Mouse (Mus musculus) embryonic facial prominence, embryonic 14.5 days (tissue): ENCODE results near the gene Olfr1066. TPM values are rescaled to one million over a fixed set of nuclear protein-coding genes. Genes with fewer than 3 reads are reported as not detected.
"Not testable (repeated sequence)": the region's sequence is repeated elsewhere in the genome, so short reads cannot be mapped to it uniquely, and the experiment has no call there.

Source experiments
- ATAC-seq: fragments of 200-750 bp; cut with Nextera tagmentation; 2 replicates; pipeline ENCODE4 v1.8.0; 2017; ENCODE audit warnings: low read depth, moderate number of reproducible peaks, moderate TSS enrichment
- DNase-seq: peaks from one replicate; pipeline ENCODE4 v3.0.0-alpha.2; 2015; ENCODE audit warnings: low spot score
- H3K27ac ChIP-seq: fragments of 300-500 bp; sonication (generic); replicated peaks from 2 replicates; pipeline ENCODE4 v1.5.1; 2014; ENCODE audit warnings: low read depth, mild to moderate bottlenecking, low read length, moderate library complexity
- H3K27me3 ChIP-seq: fragments of 300-500 bp; sonication (generic); replicated peaks from 2 replicates; pipeline ENCODE4 v1.6.1; 2014; ENCODE audit warnings: low read length; ENCODE audit not compliant: control insufficient read depth, insufficient read depth
- H3K36me3 ChIP-seq: fragments of 300-500 bp; sonication (generic); 2 replicates; pipeline ENCODE4 v1.6.1; 2014; ENCODE audit warnings: low read length, mixed read lengths; ENCODE audit not compliant: control insufficient read depth, insufficient read depth
- H3K4me1 ChIP-seq: fragments of 300-500 bp; sonication (generic); 2 replicates; pipeline ENCODE4 v1.6.1; 2014; ENCODE audit warnings: antibody characterized with exemption, low read length; ENCODE audit not compliant: control insufficient read depth, insufficient read depth
- H3K4me2 ChIP-seq: fragments of 300-500 bp; sonication (generic); 2 replicates; pipeline ENCODE4 v1.6.1; 2014; ENCODE audit warnings: low read depth, mild to moderate bottlenecking, low read length, moderate library complexity, mixed read lengths
- H3K4me3 ChIP-seq: fragments of 300-500 bp; sonication (generic); 2 replicates; pipeline ENCODE4 v1.5.1; 2014; ENCODE audit warnings: low read depth, mild to moderate bottlenecking, low read length
- H3K9ac ChIP-seq: fragments of 300-500 bp; sonication (generic); 2 replicates; pipeline ENCODE4 v1.6.1; 2014; ENCODE audit warnings: low read depth, mild to moderate bottlenecking, low read length, moderate library complexity, mixed read lengths
- H3K9me3 ChIP-seq: fragments of 300-500 bp; sonication (generic); 2 replicates; pipeline ENCODE4 v1.6.1; 2016; ENCODE audit warnings: low read length; ENCODE audit not compliant: control insufficient read depth
- WGBS: fragments of 180-500 bp; shearing (Covaris S2); extraction: QIAGEN DNeasy Blood & Tissue Kit; methylation state at CpG from one replicate; pipeline ENCODE4 v1.1.7; 2014; 5-methylcytosine and 5-hydroxymethylcytosine counted together
- polyA plus RNA-seq: library from polyadenylated mRNA; unstranded; fragments of >200 nt; fragmentation: Nextera tagmentation; extraction: Ambion mirVana; gene quantifications from 2 replicates; pipeline ENCODE4 v1.2.1, GENCODE M21; 2014

The Olfr1066 gene
- polyA plus RNA-seq, result not detected in 2 replicates

- no peak within 1 kb of the TSS for H3K27ac ChIP-seq
- no peaks in the 10 kb centered on the region for H3K36me3 ChIP-seq
- 73% methylated on average over 1 of the region's 1 CpGs for WGBS
- H3K4me1 ChIP-seq, result no peaks in the 10 kb centered on the region
- H3K4me3 ChIP-seq, result no peak within 1 kb of the TSS
- no peaks in the 10 kb centered on the region for H3K27me3 ChIP-seq
- DNase-seq, result no peak
- no peaks in the 10 kb centered on the region for H3K9me3 ChIP-seq
- ATAC-seq, result no peak
- H3K9ac ChIP-seq, result no peak within 1 kb of the TSS
- H3K4me2 ChIP-seq, result no peak within 1 kb of the TSS
Measured at GRCm38 (mm10) chr2:86456169-86456568, at the start of gene Olfr1066. Gene Olfr1066 (minus strand): TSS chr2:86456269.

DNA sequence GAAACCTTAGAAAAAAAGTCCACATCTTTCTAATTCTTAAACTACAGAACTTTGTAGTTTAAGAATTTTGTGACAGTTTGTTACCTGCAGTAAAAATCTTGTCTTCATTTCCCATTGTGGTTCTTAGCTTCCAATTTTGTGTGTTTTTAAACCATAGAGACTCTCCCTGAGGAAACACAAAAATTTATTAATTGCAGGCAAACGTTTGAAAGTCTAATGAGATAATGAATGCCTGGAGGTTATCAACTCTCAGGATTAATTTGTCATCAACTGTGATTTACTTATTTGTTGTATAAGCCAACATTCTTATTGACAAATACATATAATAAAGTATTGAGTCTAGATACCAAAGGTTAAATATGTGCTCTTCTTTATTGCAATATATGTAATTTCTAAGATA lies 31.2 kb upstream of the Olfr1066 start, which contains the start of gene Olfr228:
Gene Olfr228 (minus strand): TSS at position 101 of the 400 bp plus-strand sequence.
- WGBS, result 29% methylated on average over 1 of the region's 1 CpGs
- no peak within 1 kb of the TSS for H3K4me3 ChIP-seq

GRCm38 (mm10) chr2:86464442-86465109 lies 8.5 kb upstream of the Olfr1066 start:
- ATAC-seq, result no peak
- peak overlapping the region; percentile 26; the same call in 1 of the 2 replicates for H3K4me2 ChIP-seq
- no peaks in the 10 kb centered on the region for H3K4me1 ChIP-seq
- no peaks in the 10 kb centered on the region for H3K36me3 ChIP-seq
- no peaks in the 10 kb centered on the region for H3K9me3 ChIP-seq
- WGBS, result 31% methylated on average over 10 of the region's 10 CpGs
- 0 out of 2 replicates have a peak overlapping the region, but pooled peaks have one; percentile 5 for H3K9ac ChIP-seq
- H3K27ac ChIP-seq, result no peak overlapping the region
- H3K27me3 ChIP-seq, result no peaks in the 10 kb centered on the region
- no peak overlapping the region for H3K4me3 ChIP-seq
- DNase-seq, result peak; percentile 42

More for the DNA sequence above, 31.2 kb upstream of the Olfr1066 start, which contains the start of gene Olfr228:
- no peak for ATAC-seq
- Histone ChIP-seq H3K9ac (no peak within 1 kb of the TSS), H3K4me2 (no peak within 1 kb of the TSS), H3K27ac (no peak within 1 kb of the TSS), H3K4me1 (no peaks in the 10 kb centered on the region), H3K36me3 (no peaks in the 10 kb centered on the region), H3K27me3 (no peaks in the 10 kb centered on the region), H3K9me3 (no peaks in the 10 kb centered on the region)
- no peak for DNase-seq

- Histone ChIP-seq H3K9ac (no peak overlapping the region), H3K4me2 (no peak overlapping the region), H3K27ac (no peak overlapping the region), H3K4me3 (no peak overlapping the region), H3K9me3 (no peaks in the 10 kb centered on the region), H3K4me1 (no peaks in the 10 kb centered on the region), H3K36me3 (no peaks in the 10 kb centered on the region), H3K27me3 (no peaks in the 10 kb centered on the region)
- 58% methylated on average over 1 of the region's 1 CpGs for WGBS
- DNase-seq, result no peak
- no peak for ATAC-seq
Measured at GRCm38 (mm10) chr2:86460434-86460833, 4.4 kb upstream of the Olfr1066 start.

DNA sequence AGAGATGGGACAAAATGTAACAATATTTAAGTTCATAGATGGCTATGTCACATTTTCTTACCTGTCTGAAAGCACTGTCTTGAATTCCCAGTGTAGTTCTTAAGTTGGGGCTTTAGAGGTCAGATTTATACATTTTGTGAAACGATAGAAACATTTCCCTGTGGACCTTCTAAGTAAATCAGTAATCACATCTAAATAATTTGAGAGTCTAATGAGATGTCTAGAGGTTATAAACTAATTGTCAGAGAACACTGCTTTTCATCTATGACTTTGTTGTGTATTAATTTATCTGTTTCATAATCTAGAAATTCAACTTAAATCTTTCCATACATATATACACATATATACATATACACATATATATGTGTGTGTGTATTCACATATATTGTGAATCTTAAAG lies 5.6 kb downstream of the Olfr1066 start, which contains the start of gene Olfr1065:
Gene Olfr1065 (minus strand): TSS at position 101 of the 400 bp plus-strand sequence.
- WGBS, result no CpG with 5 or more reads among the region's 1 CpGs
- not testable (repeated sequence) for H3K27me3 ChIP-seq, ATAC-seq, DNase-seq, H3K9me3 ChIP-seq, H3K36me3 ChIP-seq, H3K4me3 ChIP-seq, H3K9ac ChIP-seq, H3K27ac ChIP-seq, H3K4me1 ChIP-seq, H3K4me2 ChIP-seq

- not testable (repeated sequence) for H3K4me3 ChIP-seq, H3K36me3 ChIP-seq, H3K27ac ChIP-seq, H3K9me3 ChIP-seq, ATAC-seq, H3K4me2 ChIP-seq, H3K27me3 ChIP-seq, H3K9ac ChIP-seq, DNase-seq, H3K4me1 ChIP-seq
- WGBS, result 66% methylated on average over 1 of the region's 1 CpGs
Measured at GRCm38 (mm10) chr2:86442101-86442500, 14.0 kb downstream of the Olfr1066 start.

DNA sequence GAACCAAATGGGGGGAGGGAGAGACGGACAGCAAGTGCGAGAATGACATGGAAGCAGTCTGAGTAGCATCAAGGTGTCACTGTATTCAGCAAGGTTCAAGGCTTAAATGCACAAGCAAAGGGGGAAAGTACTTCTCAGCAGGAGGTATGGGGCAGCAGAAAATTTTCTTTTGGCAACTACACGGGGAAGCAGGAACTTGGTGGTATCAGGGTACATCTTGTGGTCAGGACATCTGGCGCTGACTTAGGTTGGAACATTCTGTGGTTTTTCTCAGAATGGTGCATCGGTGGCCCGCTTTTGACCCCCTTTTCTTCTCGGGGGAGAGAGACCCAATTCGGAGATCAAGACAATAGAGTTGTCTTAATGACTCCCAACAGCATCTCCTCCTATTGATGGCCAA lies 27.6 kb downstream of the Olfr1066 start:
- H3K27me3 ChIP-seq, H3K27ac ChIP-seq, H3K4me1 ChIP-seq, H3K4me2 ChIP-seq, H3K9ac ChIP-seq, DNase-seq, H3K4me3 ChIP-seq, ATAC-seq, H3K9me3 ChIP-seq, H3K36me3 ChIP-seq: not testable (repeated sequence)
- WGBS, result 81% methylated on average over 8 of the region's 8 CpGs

- not testable (repeated sequence) for H3K36me3 ChIP-seq, H3K27ac ChIP-seq, H3K4me1 ChIP-seq, H3K27me3 ChIP-seq, ATAC-seq, H3K9me3 ChIP-seq, H3K4me3 ChIP-seq, DNase-seq, H3K4me2 ChIP-seq, H3K9ac ChIP-seq
Measured at GRCm38 (mm10) chr2:86426649-86427048, 29.4 kb downstream of the Olfr1066 start, which contains the start of gene Olfr1062. Gene Olfr1062 (minus strand): TSS chr2:86426749.

DNA sequence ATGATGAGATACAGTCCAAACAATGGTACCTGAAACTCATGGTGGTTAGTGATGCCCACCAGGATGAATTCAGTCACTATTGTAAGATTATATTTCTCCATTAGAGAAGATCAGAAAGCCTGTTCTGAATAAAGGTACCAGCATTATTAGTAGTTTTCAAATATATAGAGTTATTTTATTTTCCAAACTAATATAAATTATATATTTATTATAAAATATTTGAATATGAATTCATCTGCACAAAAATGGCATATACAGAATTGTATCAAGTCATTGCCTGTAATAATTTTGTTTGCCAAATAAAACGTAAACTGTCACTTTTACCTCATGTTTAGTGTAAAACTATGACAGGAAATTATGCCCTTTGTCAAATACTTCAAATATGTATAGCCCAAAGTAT lies 42.1 kb downstream of the Olfr1066 start, which contains the start of gene Olfr1061:
Gene Olfr1061 (minus strand): TSS at position 101 of the 400 bp plus-strand sequence.
- H3K27me3 ChIP-seq, result no peaks in the 10 kb centered on the region
- DNase-seq (no peak), ATAC-seq (no peak)
- no peak within 1 kb of the TSS for H3K27ac ChIP-seq
- no peaks in the 10 kb centered on the region for H3K36me3 ChIP-seq
- H3K4me2 ChIP-seq, result no peak within 1 kb of the TSS
- H3K9ac ChIP-seq, result no peak within 1 kb of the TSS
- WGBS, result 81% methylated on average over 1 of the region's 1 CpGs
- no peaks in the 10 kb centered on the region for H3K9me3 ChIP-seq
- no peak within 1 kb of the TSS for H3K4me3 ChIP-seq
- H3K4me1 ChIP-seq, result no peaks in the 10 kb centered on the region
